Mouse (Mus musculus): ENCODE measurements around the gene Radil. TPM values are rescaled to one million over a fixed set of nuclear protein-coding genes. Genes with fewer than 3 reads are reported as not detected.

Gene Radil
- 0.82 and 0.98 TPM in 2 replicates for polyA plus RNA-seq (2012; rRNA removed)

- Histone ChIP-seq H3K27ac (ENCODE audit: insufficient read depth, low read depth, low read length) (no peak within 1 kb of the TSS), H3K27me3 (ENCODE audit: control insufficient read depth, insufficient read depth, low read length) (peaks cover 17% of the 10 kb centered on the region), H3K36me3 (ENCODE audit: control insufficient read depth, insufficient read depth, low read length) (no peaks in the 10 kb centered on the region), H3K4me1 (ENCODE audit: control insufficient read depth, insufficient read depth, insufficient read length, low read length) (peaks cover 9% of the 10 kb centered on the region), H3K4me3 (ENCODE audit: low read depth, low read length) (peak within 1 kb of the TSS; percentile 71)
- TF ChIP-seq POLR2A (IDR thresholded peaks at IDR 0.05; ENCODE audit: low read depth, low read length) (no peak; the same call in 1 of the 2 replicates), CTCF (IDR thresholded peaks at IDR 0.05; ENCODE audit: extremely low read depth, insufficient read length, insufficient replicate concordance, low read depth, low read length) (peak; percentile 63; the same call in 1 of the 2 replicates)
- WGBS, result 3% methylated on average over 80 of the region's 80 CpGs
These were observed at the start of gene Radil for GRCm38 (mm10) chr5:142550706-142551652. Gene Radil, minus strand, starts transcription at chr5:142551098.

GRCm38 (mm10) chr5:142597648-142598390 lies 46.9 kb upstream of the Radil start:
- Histone ChIP-seq H3K4me3 (ENCODE audit: low read depth, low read length) (no peak overlapping the region), H3K27ac (ENCODE audit: insufficient read depth, low read depth, low read length) (no peak overlapping the region), H3K27me3 (ENCODE audit: control insufficient read depth, insufficient read depth, low read length) (no peaks in the 10 kb centered on the region), H3K36me3 (ENCODE audit: control insufficient read depth, insufficient read depth, low read length) (no peaks in the 10 kb centered on the region), H3K4me1 (ENCODE audit: control insufficient read depth, insufficient read depth, insufficient read length, low read length) (no peaks in the 10 kb centered on the region)
- TF ChIP-seq CTCF (IDR thresholded peaks at IDR 0.05; ENCODE audit: extremely low read depth, insufficient read length, insufficient replicate concordance, low read depth, low read length) (no peak), POLR2A (IDR thresholded peaks at IDR 0.05; ENCODE audit: low read depth, low read length) (no peak)
- WGBS, result 31% methylated on average over 6 of the region's 6 CpGs

- 79% methylated on average over 6 of the region's 6 CpGs for WGBS
- TF ChIP-seq POLR2A (IDR thresholded peaks at IDR 0.05; ENCODE audit: low read depth, low read length) (no peak), CTCF (IDR thresholded peaks at IDR 0.05; ENCODE audit: extremely low read depth, insufficient read length, insufficient replicate concordance, low read depth, low read length) (no peak)
- Histone ChIP-seq H3K27me3 (ENCODE audit: control insufficient read depth, insufficient read depth, low read length) (no peaks in the 10 kb centered on the region), H3K4me1 (ENCODE audit: control insufficient read depth, insufficient read depth, insufficient read length, low read length) (no peaks in the 10 kb centered on the region), H3K27ac (ENCODE audit: insufficient read depth, low read depth, low read length) (no peak overlapping the region), H3K4me3 (ENCODE audit: low read depth, low read length) (no peak overlapping the region), H3K36me3 (ENCODE audit: control insufficient read depth, insufficient read depth, low read length) (no peaks in the 10 kb centered on the region)
These were observed 45.8 kb upstream of the Radil start for GRCm38 (mm10) chr5:142596723-142597122.

- TF ChIP-seq CTCF (IDR thresholded peaks at IDR 0.05; ENCODE audit: extremely low read depth, insufficient read length, insufficient replicate concordance, low read depth, low read length), result no peak
- TF ChIP-seq POLR2A (IDR thresholded peaks at IDR 0.05; ENCODE audit: low read depth, low read length), result no peak
- no peaks in the 10 kb centered on the region for H3K36me3 ChIP-seq (ENCODE audit: control insufficient read depth, insufficient read depth, low read length)
- H3K4me1 ChIP-seq (ENCODE audit: control insufficient read depth, insufficient read depth, insufficient read length, low read length), result no peaks in the 10 kb centered on the region
- H3K27me3 ChIP-seq (ENCODE audit: control insufficient read depth, insufficient read depth, low read length), result no peaks in the 10 kb centered on the region
- H3K4me3 ChIP-seq (ENCODE audit: low read depth, low read length), result no peak overlapping the region
- WGBS, result 68% methylated on average over 3 of the region's 3 CpGs
- no peak overlapping the region for H3K27ac ChIP-seq (ENCODE audit: insufficient read depth, low read depth, low read length)
These were observed 44.8 kb upstream of the Radil start for GRCm38 (mm10) chr5:142595698-142596097.

- no peaks in the 10 kb centered on the region for H3K4me1 ChIP-seq (ENCODE audit: control insufficient read depth, insufficient read depth, insufficient read length, low read length)
- TF ChIP-seq CTCF (IDR thresholded peaks at IDR 0.05; ENCODE audit: extremely low read depth, insufficient read length, insufficient replicate concordance, low read depth, low read length) (no peak), POLR2A (IDR thresholded peaks at IDR 0.05; ENCODE audit: low read depth, low read length) (no peak)
- H3K27me3 ChIP-seq (ENCODE audit: control insufficient read depth, insufficient read depth, low read length), result no peaks in the 10 kb centered on the region
- 71% methylated on average over 6 of the region's 6 CpGs for WGBS
- no peak overlapping the region for H3K27ac ChIP-seq (ENCODE audit: insufficient read depth, low read depth, low read length)
- no peaks in the 10 kb centered on the region for H3K36me3 ChIP-seq (ENCODE audit: control insufficient read depth, insufficient read depth, low read length)
- no peak overlapping the region for H3K4me3 ChIP-seq (ENCODE audit: low read depth, low read length)
These were observed 40.2 kb upstream of the Radil start for GRCm38 (mm10) chr5:142590953-142591616.

- TF ChIP-seq CTCF (IDR thresholded peaks at IDR 0.05; ENCODE audit: extremely low read depth, insufficient read length, insufficient replicate concordance, low read depth, low read length), result no peak
- no peak for TF ChIP-seq POLR2A (IDR thresholded peaks at IDR 0.05; ENCODE audit: low read depth, low read length)
- H3K4me1 ChIP-seq (ENCODE audit: control insufficient read depth, insufficient read depth, insufficient read length, low read length), result no peaks in the 10 kb centered on the region
- 52% methylated on average over 14 of the region's 14 CpGs for WGBS
These were observed 32.8 kb upstream of the Radil start for GRCm38 (mm10) chr5:142583616-142584126.

More at GRCm38 (mm10) chr5:142583616-142584126, 32.8 kb upstream of the Radil start:
- Histone ChIP-seq H3K36me3 (ENCODE audit: control insufficient read depth, insufficient read depth, low read length) (no peaks in the 10 kb centered on the region), H3K27ac (ENCODE audit: insufficient read depth, low read depth, low read length) (no peak overlapping the region), H3K27me3 (ENCODE audit: control insufficient read depth, insufficient read depth, low read length) (no peaks in the 10 kb centered on the region), H3K4me3 (ENCODE audit: low read depth, low read length) (no peak overlapping the region)
